Mouse (Mus musculus): ENCODE results near the gene Dhtkd1.
"Not testable (repeated sequence)": the region's sequence is repeated elsewhere in the genome, so short reads cannot be mapped to it uniquely, and the experiment has no call there.

Dhtkd1 gene

DNA sequence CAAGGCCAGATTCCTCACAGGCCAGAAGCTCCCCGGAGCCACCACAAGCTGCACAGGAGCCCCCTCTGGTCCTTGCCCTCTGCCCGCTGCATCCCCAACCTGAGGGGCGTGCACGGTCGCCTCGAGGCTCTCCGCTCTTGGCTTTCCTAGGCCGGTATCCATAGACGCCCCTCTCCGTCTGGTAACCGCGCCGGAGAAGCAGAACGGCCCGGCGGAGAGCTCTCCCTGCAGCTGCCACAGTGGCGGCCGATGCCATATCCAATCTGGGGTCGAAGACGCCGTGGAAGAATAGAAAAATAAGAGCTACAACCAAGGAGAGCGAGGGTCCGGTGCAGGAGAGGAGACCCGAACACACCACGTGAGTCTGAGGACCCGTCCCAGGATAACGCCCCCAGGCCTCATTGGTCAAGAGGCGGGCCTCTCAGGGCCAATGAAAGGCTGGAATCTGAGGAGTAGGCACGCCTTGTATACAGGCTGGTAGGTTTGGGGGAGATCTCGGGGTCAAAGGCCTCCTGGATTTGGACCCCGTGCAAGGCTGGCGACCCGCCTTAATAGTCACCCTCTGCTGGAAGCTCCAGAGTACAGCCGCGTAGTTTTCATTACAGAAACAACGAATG is at the start of gene Dhtkd1:
TSS of gene Dhtkd1 (minus strand) at position 377 of the 617 bp plus-strand sequence.
- peak; percentile 73 for DNase-seq (ENCODE audit: low spot score)

GRCm38 (mm10) chr2:5977532-5977931 is 34.9 kb upstream of the Dhtkd1 start:
- no peak for DNase-seq (ENCODE audit: low spot score)

DNA sequence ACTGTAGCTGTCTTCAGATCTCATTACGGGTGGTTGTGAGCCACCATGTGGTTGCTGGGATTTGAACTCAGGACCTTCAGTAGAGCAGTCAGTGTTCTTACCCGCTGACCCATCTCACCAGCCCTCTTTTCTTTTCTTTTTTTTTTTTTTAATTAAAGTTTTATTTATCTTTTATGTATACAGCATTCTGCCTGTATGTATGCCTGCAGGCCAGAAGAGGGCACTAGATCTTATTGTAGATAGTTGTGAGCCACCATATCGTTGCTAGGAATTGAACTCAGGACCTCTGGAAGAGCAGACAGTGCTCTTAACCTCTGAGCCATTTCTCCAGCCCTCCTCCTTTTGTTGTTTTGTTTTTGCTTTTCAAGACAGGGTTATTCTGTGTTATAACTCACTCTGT is 28.0 kb upstream of the Dhtkd1 start:
- not testable (repeated sequence) for DNase-seq (ENCODE audit: low spot score)

GRCm38 (mm10) chr2:5965972-5966371 is 23.4 kb upstream of the Dhtkd1 start:
- no peak for DNase-seq (ENCODE audit: low spot score)

GRCm38 (mm10) chr2:5963729-5964128 is 21.1 kb upstream of the Dhtkd1 start:
- DNase-seq (ENCODE audit: low spot score): not testable (repeated sequence)

DNA sequence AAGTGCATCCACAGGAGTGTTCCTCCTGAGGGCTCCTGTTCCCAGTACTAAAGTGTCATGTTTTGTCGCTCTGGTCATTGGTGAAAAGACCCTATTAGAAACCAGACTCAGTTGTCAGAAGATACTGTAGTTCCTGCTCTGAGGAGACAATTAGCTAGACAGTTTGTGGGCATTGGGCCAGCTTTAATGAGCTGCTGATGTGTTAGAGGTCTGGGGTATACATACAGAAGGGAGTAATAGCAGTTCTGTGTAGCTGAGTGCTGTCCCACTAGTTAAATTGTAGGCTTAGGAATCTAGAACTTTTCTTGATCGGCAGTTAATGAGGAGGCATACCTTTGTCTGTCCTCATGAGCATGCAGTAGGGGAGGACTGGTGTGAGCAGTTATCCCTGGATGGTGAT is 19.7 kb upstream of the Dhtkd1 start:
- DNase-seq (ENCODE audit: low spot score): no peak

DNA sequence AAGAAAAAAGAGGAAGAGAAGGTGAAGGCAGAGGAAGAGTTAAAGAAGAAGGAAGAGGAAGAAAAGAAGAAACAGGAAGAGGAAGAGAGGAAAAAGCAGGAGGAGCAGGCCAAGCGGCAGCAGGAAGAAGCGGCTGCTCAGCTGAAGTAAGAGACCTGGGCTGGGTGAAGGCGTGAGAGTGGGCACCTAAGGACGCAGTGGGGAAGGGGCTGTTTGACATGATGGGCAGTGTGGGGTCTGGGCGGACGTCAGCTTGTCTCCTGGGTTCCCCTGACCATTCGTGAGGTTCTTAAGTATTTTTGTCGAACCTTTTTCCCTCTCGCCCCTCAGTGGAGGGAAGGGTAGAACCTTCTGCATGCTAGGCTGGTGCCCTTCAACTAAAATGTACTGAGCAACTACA is 15.1 kb upstream of the Dhtkd1 start:
- DNase-seq (ENCODE audit: low spot score): no peak

DNA sequence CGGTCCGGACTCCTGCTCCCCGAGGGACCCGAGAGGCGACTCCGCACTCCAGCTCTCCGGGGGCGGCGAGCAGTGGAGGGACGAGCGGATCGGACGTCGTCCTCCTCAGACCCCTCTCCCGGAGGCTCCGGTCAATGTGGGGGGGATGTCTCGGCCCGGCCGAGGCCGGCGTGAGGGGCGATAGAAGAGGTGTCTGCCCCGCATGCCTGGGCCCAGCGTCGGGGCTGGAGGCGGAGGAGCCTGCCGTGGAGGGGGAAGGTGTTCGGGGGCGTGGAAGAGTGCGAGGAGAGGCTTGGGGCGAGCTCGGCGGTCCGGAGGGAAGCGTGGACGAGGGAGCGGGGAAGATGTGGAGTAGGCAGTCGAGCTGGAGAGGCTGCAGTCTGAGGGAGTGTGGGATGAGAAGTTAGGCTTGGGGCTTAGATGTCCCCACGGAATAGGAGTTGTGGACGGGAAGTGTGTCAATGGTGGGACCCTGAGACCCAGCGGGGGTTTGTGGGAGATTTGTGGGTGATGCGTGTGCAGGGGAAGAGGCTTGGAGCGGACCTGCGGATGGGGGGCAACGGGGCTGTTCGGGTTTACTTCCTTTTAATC is 9.1 kb upstream of the Dhtkd1 start:
- DNase-seq (ENCODE audit: low spot score): no peak

GRCm38 (mm10) chr2:5950766-5951595 is 8.4 kb upstream of the Dhtkd1 start, which contains the start of gene Upf2:
TSS of gene Upf2 (plus strand) at chr2:5951469.
- peak; percentile 96 for DNase-seq (ENCODE audit: low spot score)

GRCm38 (mm10) chr2:5950305-5950704 is 7.7 kb upstream of the Dhtkd1 start:
- peak; percentile 57 for DNase-seq (ENCODE audit: low spot score)

GRCm38 (mm10) chr2:5949821-5950220 is 7.2 kb upstream of the Dhtkd1 start:
- DNase-seq (ENCODE audit: low spot score): not testable (repeated sequence)

GRCm38 (mm10) chr2:5948964-5949363 is 6.4 kb upstream of the Dhtkd1 start:
- DNase-seq (ENCODE audit: low spot score): no peak

DNA sequence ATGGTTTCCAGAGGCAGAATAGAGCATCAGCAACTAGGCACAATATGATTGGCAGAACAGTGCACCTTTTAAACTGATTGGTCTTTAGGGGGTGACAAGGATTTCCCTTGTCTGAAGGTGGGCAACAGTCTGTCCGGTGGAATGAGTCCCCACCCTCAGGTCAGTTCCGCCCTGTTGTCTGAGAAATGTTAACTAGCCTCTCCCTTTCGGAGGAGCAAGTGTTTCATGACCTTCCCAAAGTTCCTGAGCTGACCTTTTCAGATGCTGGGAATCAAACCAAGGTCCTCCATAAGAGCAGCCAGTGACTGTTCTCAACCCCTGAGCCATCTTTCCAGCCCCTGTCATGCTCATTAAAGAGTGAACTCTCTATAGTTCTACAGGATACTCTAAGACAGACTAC is 4.3 kb upstream of the Dhtkd1 start:
- no peak for DNase-seq (ENCODE audit: low spot score)

DNA sequence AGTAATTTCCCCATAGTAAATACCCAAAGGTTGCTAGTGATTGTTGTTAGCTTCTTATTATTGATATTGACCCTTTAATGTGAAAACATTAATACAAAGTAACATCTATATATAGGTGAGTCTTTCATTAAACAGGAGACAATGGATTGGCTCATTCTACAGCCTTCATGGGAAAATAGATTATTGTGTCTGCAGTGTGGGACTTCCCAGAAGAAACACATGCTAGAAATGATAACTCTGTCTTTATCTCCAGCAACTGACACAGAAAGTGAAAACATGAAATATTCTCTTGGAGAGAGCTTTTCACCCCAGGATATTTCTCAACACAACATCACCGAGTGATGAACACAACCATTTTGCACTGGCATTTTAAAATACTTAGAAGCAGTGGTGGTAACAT is 3.0 kb upstream of the Dhtkd1 start:
- no peak for DNase-seq (ENCODE audit: low spot score)

- no peak for DNase-seq (ENCODE audit: low spot score)
Measured at GRCm38 (mm10) chr2:5943071-5943470, 479 bp upstream of the Dhtkd1 start.

GRCm38 (mm10) chr2:5941861-5942415 is 654 bp downstream of the Dhtkd1 start:
- DNase-seq (ENCODE audit: low spot score): peak; percentile 9

DNA sequence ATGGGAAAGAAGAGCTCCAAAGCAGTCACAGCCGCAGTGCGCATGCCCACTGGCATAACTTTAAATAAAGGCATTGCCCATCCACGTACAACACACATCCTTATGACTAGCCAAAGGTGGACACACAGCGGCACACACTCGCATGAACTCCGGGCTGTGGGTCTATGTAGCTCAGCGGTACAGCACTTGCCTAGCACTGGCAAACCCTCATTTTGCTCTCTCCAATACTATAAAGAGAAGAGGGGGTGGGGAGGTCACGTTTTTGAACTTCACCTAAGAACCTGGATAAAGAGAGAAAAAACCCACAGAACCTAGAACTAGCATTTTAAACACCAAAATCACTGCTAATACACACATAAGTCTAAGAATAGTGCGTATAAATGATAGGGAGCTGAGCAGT is 1.7 kb downstream of the Dhtkd1 start:
- DNase-seq (ENCODE audit: low spot score): no peak

GRCm38 (mm10) chr2:5939911-5940310 is 2.7 kb downstream of the Dhtkd1 start:
- no peak for DNase-seq (ENCODE audit: low spot score)

GRCm38 (mm10) chr2:5939319-5939718 is 3.3 kb downstream of the Dhtkd1 start:
- DNase-seq (ENCODE audit: low spot score): no peak

DNA sequence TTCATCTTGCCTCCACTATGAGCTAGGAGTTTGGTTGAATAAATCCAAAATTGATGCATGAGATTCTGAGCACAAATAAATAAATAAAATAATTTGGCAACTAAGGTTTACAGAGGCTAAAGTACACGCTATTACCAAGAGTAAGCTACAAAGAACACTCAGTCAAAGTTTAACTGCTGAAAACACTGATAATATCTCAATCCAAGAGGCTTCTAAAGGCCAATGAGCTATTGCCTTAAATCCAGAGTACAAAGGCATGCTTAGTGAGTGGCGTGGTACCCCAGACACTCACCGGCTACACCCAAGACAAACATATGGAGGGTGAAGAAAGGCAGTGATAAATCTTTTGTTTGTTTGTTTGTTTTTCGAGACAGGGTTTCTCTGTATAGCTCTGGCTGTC is 6.0 kb downstream of the Dhtkd1 start:
- no peak for DNase-seq (ENCODE audit: low spot score)

- DNase-seq (ENCODE audit: low spot score): no peak
Measured at GRCm38 (mm10) chr2:5936068-5936467, 6.5 kb downstream of the Dhtkd1 start.

GRCm38 (mm10) chr2:5934936-5935335 is 7.7 kb downstream of the Dhtkd1 start:
- DNase-seq (ENCODE audit: low spot score): no peak

GRCm38 (mm10) chr2:5931938-5932337 is 10.7 kb downstream of the Dhtkd1 start:
- DNase-seq (ENCODE audit: low spot score): no peak

Measured in retina, embryonic 14.5 days (tissue).